Mouse (Mus musculus) embryonic facial prominence, embryonic 11.5 days (tissue): ENCODE measurements around the gene Gm20489. TPM values are rescaled to one million over a fixed set of nuclear protein-coding genes. Genes with fewer than 3 reads are reported as not detected.
A peak's percentile ranks its signal among the peaks of the same experiment; 100 is the strongest.

Source experiments
- ATAC-seq: fragments of 200-750 bp; cut with Nextera tagmentation; replicated peaks from 2 replicates; pipeline ENCODE4 v1.8.0; 2017; ENCODE audit warnings: low read depth; ENCODE audit not compliant: insufficient number of reproducible peaks, low FRiP score, low TSS enrichment
- DNase-seq: peaks from one replicate; pipeline ENCODE4 v3.0.0-alpha.2; 2015; ENCODE audit warnings: low spot score
- H3K27ac ChIP-seq: fragments of 300-500 bp; sonication (generic); replicated peaks from 2 replicates; pipeline ENCODE4 v1.5.1; 2014; ENCODE audit warnings: mild to moderate bottlenecking, low read depth, low read length, control low read depth
- H3K27me3 ChIP-seq: fragments of 300-500 bp; sonication (generic); 2 replicates; pipeline ENCODE4 v1.6.1; 2014; ENCODE audit warnings: mild to moderate bottlenecking, low read length, moderate library complexity, mixed read lengths; ENCODE audit not compliant: control insufficient read depth, insufficient read depth
- H3K36me3 ChIP-seq: fragments of 300-500 bp; sonication (generic); replicated peaks from 2 replicates; pipeline ENCODE4 v1.6.1; 2014; ENCODE audit warnings: low read depth, mild to moderate bottlenecking, low read length, moderate library complexity, mixed read lengths; ENCODE audit not compliant: control insufficient read depth, insufficient read depth
- H3K4me1 ChIP-seq: fragments of 300-500 bp; sonication (generic); 2 replicates; pipeline ENCODE4 v1.6.1; 2014; ENCODE audit warnings: low read length, mixed read lengths; ENCODE audit not compliant: control insufficient read depth, insufficient read depth
- H3K4me2 ChIP-seq: fragments of 300-500 bp; sonication (generic); 2 replicates; pipeline ENCODE4 v1.6.1; 2014; ENCODE audit warnings: low read depth, mild to moderate bottlenecking, control low read depth, low read length, moderate library complexity
- H3K4me3 ChIP-seq: fragments of 300-500 bp; sonication (generic); 2 replicates; pipeline ENCODE4 v1.5.1; 2014; ENCODE audit warnings: low read depth, low read length, control low read depth
- H3K9ac ChIP-seq: fragments of 300-500 bp; sonication (generic); replicated peaks from 2 replicates; pipeline ENCODE4 v1.6.1; 2014; ENCODE audit warnings: mild to moderate bottlenecking, control low read depth, low read length
- H3K9me3 ChIP-seq: fragments of 300-500 bp; sonication (generic); replicated peaks from 2 replicates; pipeline ENCODE4 v1.6.1; 2016; ENCODE audit warnings: mild to moderate bottlenecking, low read length, inconsistent platforms, mixed read lengths; ENCODE audit not compliant: control insufficient read depth
- WGBS: fragments of 180-500 bp; shearing (Covaris S2); extraction: QIAGEN DNeasy Blood & Tissue Kit; methylation state at CpG from one replicate; pipeline ENCODE4 v1.1.7; 2014; 5-methylcytosine and 5-hydroxymethylcytosine counted together
- polyA plus RNA-seq: library from polyadenylated mRNA; unstranded; fragments of >200 nt; fragmentation: Nextera tagmentation; extraction: Ambion mirVana; gene quantifications from 2 replicates; pipeline ENCODE4 v1.2.1, GENCODE M21; 2014

Gm20489 gene
- polyA plus RNA-seq, 1 experiment from 2014 or later: not detected

DNA sequence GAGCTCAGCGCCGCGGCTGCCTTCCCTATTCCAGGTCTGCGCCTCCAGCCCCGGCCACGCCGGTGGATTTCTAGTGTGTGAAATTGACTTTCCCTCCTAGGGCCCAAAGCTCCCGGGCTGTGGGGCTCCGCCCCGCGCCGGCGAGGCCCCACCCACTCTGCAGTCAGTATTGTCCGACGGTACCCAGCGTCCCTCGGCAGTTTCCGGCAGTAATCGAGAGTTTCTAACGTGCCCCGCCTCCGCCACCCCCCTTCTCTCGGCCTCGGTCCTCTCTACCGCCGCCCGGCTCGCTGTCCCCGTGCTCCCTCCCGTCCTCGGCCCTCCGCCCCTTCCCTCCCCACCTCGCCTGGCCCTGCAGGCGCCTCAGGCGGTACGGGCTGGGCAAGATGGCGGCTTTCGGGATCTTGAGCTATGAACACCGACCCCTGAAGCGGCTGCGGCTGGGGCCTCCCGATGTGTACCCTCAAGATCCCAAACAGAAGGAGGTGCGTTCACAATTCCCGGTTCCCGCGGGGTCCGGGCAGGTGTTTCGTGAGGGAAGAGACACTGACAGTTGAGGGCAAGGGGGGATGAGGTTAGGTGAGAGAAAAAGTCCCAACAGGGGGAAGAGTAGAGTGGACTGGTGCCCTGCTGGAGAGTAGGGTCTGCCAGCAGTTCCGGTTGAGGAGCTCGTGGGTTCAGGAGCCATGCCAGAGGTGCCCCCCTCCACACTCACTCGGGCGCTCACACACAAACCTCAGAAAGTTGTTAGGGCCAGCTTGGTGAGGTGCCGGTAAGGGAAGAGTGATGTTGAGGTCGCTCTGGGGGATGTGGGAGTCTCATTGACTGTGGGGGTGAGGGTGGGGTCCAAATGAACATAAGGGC, 5.3 kb upstream of the Gm20489 start, which contains the start of gene Med12:
Gene Med12 (plus strand): TSS at position 156 of the 864 bp plus-strand sequence.
- H3K9me3 ChIP-seq: no peaks in the 10 kb centered on the region
- no peaks in the 10 kb centered on the region for H3K36me3 ChIP-seq
- H3K27ac ChIP-seq: 0 out of 2 replicates have a peak within 1 kb of the TSS, but pooled peaks have one; percentile 20
- WGBS: 10% methylated on average over 53 of the region's 54 CpGs
- H3K9ac ChIP-seq: peak within 1 kb of the TSS; percentile 71
- H3K4me1 ChIP-seq: no peaks in the 10 kb centered on the region
- DNase-seq (peak; percentile 90), ATAC-seq (peak; percentile 96)
- H3K4me2 ChIP-seq: peak within 1 kb of the TSS; percentile 46
- peak within 1 kb of the TSS; percentile 51 for H3K4me3 ChIP-seq
- H3K27me3 ChIP-seq: no peaks in the 10 kb centered on the region

DNA sequence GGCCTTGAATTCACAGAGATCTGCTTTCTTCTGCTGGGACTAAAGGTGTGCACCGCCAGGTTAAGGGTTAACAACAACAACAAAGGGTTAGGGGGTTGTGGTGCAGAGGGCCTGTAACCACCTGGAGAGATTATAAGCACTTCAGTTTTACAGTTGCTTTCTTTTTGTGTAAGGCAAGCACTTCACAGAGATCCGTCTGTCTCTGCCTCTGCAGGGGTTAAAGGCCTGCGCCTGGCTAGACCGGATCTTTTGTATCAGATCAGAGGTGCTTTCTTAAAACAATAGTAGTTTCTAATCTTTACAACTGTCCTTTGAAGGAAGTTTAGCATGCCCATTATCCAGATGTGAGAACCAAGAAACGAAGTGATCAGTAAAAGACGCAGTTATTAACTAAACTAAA, 4.6 kb upstream of the Gm20489 start:
- Histone ChIP-seq H3K4me3 (0 out of 2 replicates have a peak overlapping the region, but pooled peaks have one; percentile 51), H3K4me1 (no peaks in the 10 kb centered on the region), H3K27ac (no peak overlapping the region), H3K4me2 (peak overlapping the region; percentile 10; the same call in 1 of the 2 replicates), H3K9ac (peak overlapping the region; percentile 71), H3K36me3 (no peaks in the 10 kb centered on the region), H3K27me3 (no peaks in the 10 kb centered on the region), H3K9me3 (no peaks in the 10 kb centered on the region)
- 24% methylated on average over 6 of the region's 6 CpGs for WGBS
- DNase-seq (no peak), ATAC-seq (peak; percentile 34; the same call in 1 of the 2 replicates)

DNA sequence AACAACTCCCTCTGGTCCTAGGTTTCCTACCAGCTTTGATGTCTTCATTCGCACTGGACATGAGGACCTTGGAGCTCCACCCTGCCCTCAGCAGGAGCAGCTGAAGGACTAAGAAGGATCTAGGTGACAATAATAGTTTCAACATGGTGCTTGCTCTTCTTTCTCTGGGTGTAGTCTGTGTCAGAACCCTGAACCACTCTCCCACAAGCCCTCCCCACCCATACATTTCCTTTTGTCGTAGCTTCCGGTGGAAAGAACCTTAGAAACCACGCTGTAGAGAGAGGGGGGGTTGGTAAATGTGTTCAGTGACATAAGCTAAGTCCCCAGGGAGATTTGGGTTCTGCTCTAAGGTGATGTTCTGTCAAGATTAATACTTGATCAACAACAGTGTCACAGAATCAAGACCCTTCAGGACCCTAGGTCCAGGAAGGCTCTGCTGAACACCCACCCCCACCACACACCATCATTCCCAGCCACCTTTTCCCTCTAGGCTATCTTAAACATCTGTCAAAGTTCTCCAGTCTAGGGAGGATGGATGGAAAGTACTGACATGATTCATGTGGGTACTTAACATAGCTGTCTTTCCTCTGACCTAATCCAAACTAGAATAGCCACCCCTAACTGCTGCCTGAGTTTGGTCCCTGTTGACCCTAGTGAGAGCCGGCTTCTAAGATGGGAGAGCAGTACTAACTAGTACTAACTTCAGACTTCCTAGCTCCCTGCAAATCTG, 633 bp downstream of the Gm20489 start, which contains the start of gene Il2rg:
Gene Il2rg (minus strand): TSS at position 231 of the 730 bp plus-strand sequence.
- Histone ChIP-seq H3K27me3 (no peaks in the 10 kb centered on the region), H3K4me1 (no peaks in the 10 kb centered on the region), H3K9me3 (no peaks in the 10 kb centered on the region), H3K36me3 (no peaks in the 10 kb centered on the region), H3K27ac (no peak within 1 kb of the TSS), H3K9ac (no peak within 1 kb of the TSS), H3K4me2 (no peak within 1 kb of the TSS), H3K4me3 (no peak within 1 kb of the TSS)
- ATAC-seq (no peak), DNase-seq (no peak)
- WGBS: 70% methylated on average over 5 of the region's 5 CpGs

DNA sequence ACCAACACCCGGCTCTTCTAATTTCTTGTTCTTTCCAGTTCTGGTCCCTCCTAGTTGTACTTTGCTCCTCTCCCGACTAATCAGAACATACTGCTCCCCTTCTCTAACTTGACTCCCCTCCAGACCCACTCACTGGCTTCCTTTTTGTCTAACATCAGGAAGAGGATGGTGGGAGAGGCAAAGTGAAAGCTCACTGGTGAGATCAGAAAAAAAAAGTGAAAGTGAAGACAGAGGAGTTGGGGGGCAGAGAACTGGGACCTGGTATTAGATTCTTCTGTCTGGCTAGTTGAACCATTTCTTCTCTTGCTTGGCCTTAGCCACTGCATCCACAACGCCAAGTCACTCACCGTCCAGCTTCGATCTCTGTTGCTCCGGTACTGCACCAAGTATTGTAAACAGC, 2.2 kb downstream of the Gm20489 start:
- H3K36me3 ChIP-seq: no peaks in the 10 kb centered on the region
- H3K9ac ChIP-seq: no peak overlapping the region
- no peak for ATAC-seq
- no peak overlapping the region for H3K4me2 ChIP-seq
- no peak overlapping the region for H3K27ac ChIP-seq
- no peak for DNase-seq
- H3K4me3 ChIP-seq: no peak overlapping the region
- WGBS: 97% methylated on average over 6 of the region's 6 CpGs
- H3K27me3 ChIP-seq: no peaks in the 10 kb centered on the region
- no peaks in the 10 kb centered on the region for H3K9me3 ChIP-seq
- no peaks in the 10 kb centered on the region for H3K4me1 ChIP-seq

DNA sequence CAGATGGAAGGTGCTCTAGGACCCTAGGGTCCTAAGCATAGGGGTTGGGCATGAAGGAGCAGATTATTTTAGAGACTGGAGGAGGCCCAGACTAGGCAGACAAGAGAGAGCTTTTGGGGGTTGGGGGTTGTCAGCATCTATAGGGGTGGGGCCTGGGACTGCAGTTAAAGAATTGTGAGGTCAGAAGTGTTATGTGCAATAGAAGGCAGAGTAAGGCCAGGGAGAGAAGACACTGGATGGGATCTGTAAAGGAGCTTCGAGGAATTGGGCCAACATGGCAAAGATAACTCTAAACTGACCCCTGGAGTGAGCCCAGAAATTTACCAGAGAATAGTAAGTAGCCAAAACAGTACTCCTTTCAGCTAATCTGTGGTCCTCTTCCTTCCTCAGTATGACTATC, 4.9 kb downstream of the Gm20489 start, which contains the start of gene Gm614:
Gene Gm614 (minus strand): TSS at position 101 of the 400 bp plus-strand sequence.
- ATAC-seq (no peak), DNase-seq (no peak)
- no peaks in the 10 kb centered on the region for H3K27me3 ChIP-seq
- no peak within 1 kb of the TSS for H3K9ac ChIP-seq
- no peak within 1 kb of the TSS for H3K4me2 ChIP-seq
- 87% methylated on average over 1 of the region's 1 CpGs for WGBS
- no peaks in the 10 kb centered on the region for H3K36me3 ChIP-seq
- no peaks in the 10 kb centered on the region for H3K4me1 ChIP-seq
- H3K4me3 ChIP-seq: no peak within 1 kb of the TSS
- no peak within 1 kb of the TSS for H3K27ac ChIP-seq
- no peaks in the 10 kb centered on the region for H3K9me3 ChIP-seq

DNA sequence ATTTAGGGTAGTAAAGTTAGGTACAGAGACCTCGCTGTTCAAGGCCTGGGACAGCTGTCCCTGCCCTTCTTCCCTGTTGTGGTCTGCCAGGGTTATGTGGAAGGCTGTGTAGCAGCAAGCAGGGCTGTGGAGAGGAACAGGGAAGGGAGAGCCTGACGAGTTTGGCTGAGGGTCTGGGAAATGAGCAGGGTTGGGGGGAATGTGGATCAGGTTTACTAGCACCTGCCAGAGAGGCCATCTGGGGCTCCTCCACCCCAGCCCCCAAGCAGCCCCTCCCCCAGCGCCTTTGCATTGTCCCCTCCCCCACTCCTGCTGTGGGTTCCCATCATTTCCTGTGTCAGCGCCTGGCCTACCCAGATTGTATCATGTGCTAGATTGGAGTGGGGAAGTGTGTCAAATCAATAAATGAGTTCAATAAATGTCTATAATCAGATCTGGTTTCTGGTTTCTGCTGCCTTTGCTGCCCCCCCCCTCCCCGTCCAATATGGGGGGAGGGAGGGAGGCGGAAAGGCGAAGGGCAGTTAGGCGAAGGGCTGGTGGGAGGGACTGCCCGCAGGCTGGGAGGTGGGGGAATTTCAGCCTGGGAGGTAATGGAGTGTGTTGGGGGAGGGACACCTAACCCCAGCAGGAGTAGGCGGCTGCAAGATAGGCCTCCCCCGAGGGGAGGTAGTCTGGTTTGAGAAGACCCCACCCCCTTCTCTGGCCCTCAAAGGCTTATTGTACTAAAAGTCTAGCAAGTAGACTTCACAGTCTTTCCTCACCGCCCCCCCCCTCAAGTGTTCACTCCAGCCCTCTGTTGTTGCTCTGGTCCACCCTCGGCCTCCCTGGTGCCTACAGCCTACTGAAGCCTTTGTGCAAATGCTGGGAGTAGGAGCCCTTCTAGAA, 8.1 kb downstream of the Gm20489 start:
- DNase-seq: peak; percentile 79
- peak; percentile 74 for ATAC-seq
- H3K9ac ChIP-seq: no peak overlapping the region
- H3K9me3 ChIP-seq: no peaks in the 10 kb centered on the region
- no peak overlapping the region for H3K4me2 ChIP-seq
- no peaks in the 10 kb centered on the region for H3K27me3 ChIP-seq
- H3K4me1 ChIP-seq: no peaks in the 10 kb centered on the region
- no peaks in the 10 kb centered on the region for H3K36me3 ChIP-seq
- peak overlapping the region; percentile 54 for H3K27ac ChIP-seq
- 16% methylated on average over 13 of the region's 13 CpGs for WGBS
- H3K4me3 ChIP-seq: no peak overlapping the region

DNA sequence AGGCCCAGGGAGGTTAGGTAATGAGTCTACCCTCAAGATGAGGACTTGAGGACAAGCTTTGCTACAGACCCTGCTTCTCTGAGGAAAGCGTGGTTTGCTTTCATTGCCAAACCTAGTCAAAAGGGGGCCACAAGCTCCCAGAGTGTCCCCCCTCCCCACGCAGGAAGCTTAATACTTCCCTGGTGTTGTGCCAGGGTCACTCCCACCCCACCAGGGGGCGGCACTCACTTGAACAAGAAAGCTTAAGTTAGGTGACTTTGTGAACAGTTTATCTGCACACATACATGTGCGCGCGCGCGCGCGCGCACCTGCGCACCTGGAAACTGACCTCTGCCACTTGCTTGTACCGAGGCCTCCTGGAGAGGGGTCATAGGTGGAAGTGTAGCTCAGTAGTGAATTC, 12.2 kb downstream of the Gm20489 start:
- no peaks in the 10 kb centered on the region for H3K9me3 ChIP-seq
- DNase-seq: no peak
- H3K27ac ChIP-seq: no peak overlapping the region
- H3K4me2 ChIP-seq: peak overlapping the region; percentile 13
- H3K9ac ChIP-seq: no peak overlapping the region
- H3K27me3 ChIP-seq: no peaks in the 10 kb centered on the region
- no peaks in the 10 kb centered on the region for H3K4me1 ChIP-seq
- ATAC-seq: no peak
- H3K36me3 ChIP-seq: no peaks in the 10 kb centered on the region
- 81% methylated on average over 13 of the region's 13 CpGs for WGBS
- H3K4me3 ChIP-seq: no peak overlapping the region
